Mouse (Mus musculus) liver, adult 2 months (tissue): ENCODE data around the gene Fut2. TPM values are rescaled to one million over a fixed set of nuclear protein-coding genes. Genes with fewer than 3 reads are reported as not detected.

Experiments used
- DNase-seq: peaks from one replicate; pipeline ENCODE4 v3.0.0-alpha.2; 2011; ENCODE audit warnings: low read depth, low spot score; ENCODE audit errors: extremely low read depth
- H3K27ac ChIP-seq: fragments of 200-500 bp; replicated peaks from 2 replicates; pipeline ENCODE4 v1.5.1; 2012; ENCODE audit warnings: low read depth, mild to moderate bottlenecking, control low read depth, inconsistent platforms, low read length; ENCODE audit not compliant: insufficient read depth
- H3K27me3 ChIP-seq: fragments of 200-500 bp; 2 replicates; pipeline ENCODE4 v1.6.1; 2012; ENCODE audit warnings: mild to moderate bottlenecking, moderate library complexity, low read length, inconsistent platforms; ENCODE audit not compliant: control insufficient read depth, insufficient read depth
- H3K36me3 ChIP-seq: fragments of 200-500 bp; 2 replicates; pipeline ENCODE4 v1.6.1; 2012; ENCODE audit warnings: low read length, inconsistent platforms; ENCODE audit not compliant: control insufficient read depth, insufficient read depth
- H3K4me1 ChIP-seq: fragments of 200-500 bp; 2 replicates; pipeline ENCODE4 v1.6.1; 2011; ENCODE audit warnings: low read length; ENCODE audit not compliant: control insufficient read depth, insufficient read depth
- H3K4me3 ChIP-seq: fragments of 200-500 bp; 2 replicates; pipeline ENCODE4 v1.5.1; 2011; ENCODE audit warnings: low read depth, mild to moderate bottlenecking, control low read depth, low read length, moderate library complexity; ENCODE audit not compliant: insufficient read depth
- H3K79me2 ChIP-seq: fragments of 200-500 bp; 2 replicates; pipeline ENCODE4 v1.6.1; 2012; ENCODE audit warnings: inconsistent platforms, mild to moderate bottlenecking, low read length, moderate library complexity; ENCODE audit not compliant: control insufficient read depth, insufficient read depth
- H3K9ac ChIP-seq: fragments of 200-500 bp; 2 replicates; pipeline ENCODE4 v1.6.1; 2012; ENCODE audit warnings: low read depth, mild to moderate bottlenecking, control low read depth, inconsistent platforms, low read length
- CTCF ChIP-seq: fragments of 200-500 bp; IDR thresholded peaks from 2 replicates; pipeline ENCODE4 v1.5.1; 2011; ENCODE audit warnings: low read depth, low read length, control low read depth
- POLR2A ChIP-seq: fragments of 200-500 bp; IDR thresholded peaks from 2 replicates; pipeline ENCODE4 v1.6.1; 2011; ENCODE audit warnings: low read length, control low read depth; ENCODE audit not compliant: insufficient read depth; ENCODE audit errors: extremely low read depth
- WGBS: fragments of 180-500 bp; shearing (Covaris S2); methylation state at CpG from one replicate; pipeline ENCODE4 v1.1.7; 2018; 5-methylcytosine and 5-hydroxymethylcytosine counted together
- polyA plus RNA-seq: library from polyadenylated mRNA; depleted of rRNA; stranded (reverse); fragments of >200 nt; gene quantifications from 2 replicates; pipeline ENCODE4 v1.2.3, GENCODE M21; 2012; rRNA removed
- total RNA-seq: library from RNA; depleted of rRNA; stranded (reverse); fragments of >200 nt; gene quantifications from 2 replicates; pipeline ENCODE4 v1.2.3, GENCODE M21; 2014; rRNA removed

Gene Fut2
- 0.18 TPM in 1 of 2 replicates, not detected in the other for total RNA-seq
- 0.05 and 0.14 TPM in 2 replicates for polyA plus RNA-seq

DNA sequence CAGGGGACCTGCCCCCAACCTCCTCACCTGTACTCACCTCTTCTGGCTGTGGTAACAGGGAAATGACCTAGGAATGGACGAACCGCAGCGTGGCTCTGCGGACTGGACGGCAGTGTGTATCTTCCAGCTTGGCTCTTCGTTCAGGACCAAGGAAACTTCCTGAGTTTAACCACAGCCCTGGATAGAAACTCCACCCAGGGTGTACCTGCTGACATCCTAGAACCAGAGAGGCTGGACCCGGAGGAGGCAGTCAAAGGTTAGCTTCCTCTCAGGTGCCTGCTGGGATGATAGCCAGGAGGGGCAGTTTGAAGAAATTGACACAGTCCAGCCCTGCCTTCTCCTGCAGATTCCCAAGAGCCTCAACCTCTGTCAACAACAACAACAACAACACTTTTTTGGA, at the start of gene Fut2:
Gene Fut2, minus strand, starts transcription at position 234 of the 400 bp plus-strand sequence.
- Histone ChIP-seq H3K4me3 (no peak within 1 kb of the TSS), H3K27ac (no peak within 1 kb of the TSS), H3K79me2 (no peaks in the 10 kb centered on the region), H3K9ac (no peak within 1 kb of the TSS), H3K36me3 (no peaks in the 10 kb centered on the region), H3K27me3 (no peaks in the 10 kb centered on the region), H3K4me1 (no peaks in the 10 kb centered on the region)
- TF ChIP-seq POLR2A, result no peak
- TF ChIP-seq CTCF, result no peak
- DNase-seq, result no peak
- WGBS, result 79% methylated on average over 7 of the region's 7 CpGs

DNA sequence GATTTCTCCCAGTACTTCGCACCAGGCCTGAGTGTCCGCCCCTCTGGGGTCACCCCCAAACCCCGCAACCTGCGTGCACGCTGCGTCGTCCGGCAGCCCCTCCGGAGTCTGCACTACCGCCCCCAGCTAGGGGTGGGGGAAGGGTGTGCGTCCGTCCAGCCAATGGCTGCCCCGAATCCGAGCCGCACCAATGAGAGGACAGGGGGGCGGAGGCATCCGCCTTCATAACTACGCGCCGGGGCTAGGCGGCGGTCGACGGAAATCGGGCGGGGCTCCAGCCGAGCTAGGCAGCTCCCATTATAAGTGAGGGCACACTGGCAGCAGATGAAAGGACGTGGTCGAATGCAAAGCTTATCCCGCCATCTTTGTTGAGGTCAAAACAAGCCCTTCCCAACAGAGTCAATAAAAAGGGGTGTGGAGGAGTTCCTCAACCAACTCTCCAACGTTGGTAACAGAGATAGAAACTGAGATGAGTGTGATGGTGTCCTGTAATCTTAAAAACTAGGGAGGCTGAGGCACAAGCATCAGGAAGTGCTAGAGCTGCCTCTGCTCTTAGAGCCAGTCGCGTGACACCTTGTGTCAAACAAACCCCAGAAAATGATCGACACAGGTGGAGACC, 49.0 kb upstream of the Fut2 start, which contains the start of gene Rpl18:
Gene Rpl18, plus strand, starts transcription at position 368 of the 619 bp plus-strand sequence.
- TF ChIP-seq CTCF, result no peak
- TF ChIP-seq POLR2A, result peak; percentile 90
- Histone ChIP-seq H3K4me3 (peak within 1 kb of the TSS; percentile 93), H3K27me3 (no peaks in the 10 kb centered on the region), H3K27ac (peak within 1 kb of the TSS; percentile 98), H3K36me3 (peaks cover 7% of the 10 kb centered on the region), H3K79me2 (peaks cover 5% of the 10 kb centered on the region; the same call in 1 of the 2 replicates), H3K4me1 (peaks cover 34% of the 10 kb centered on the region), H3K9ac (peak within 1 kb of the TSS; percentile 92)
- 5% methylated on average over 34 of the region's 34 CpGs for WGBS
- DNase-seq, result peak; percentile 92

GRCm38 (mm10) chr7:45714630-45715089, 48.5 kb upstream of the Fut2 start:
- Histone ChIP-seq H3K4me3 (peak overlapping the region; percentile 93), H3K4me1 (peaks cover 35% of the 10 kb centered on the region), H3K79me2 (peaks cover 5% of the 10 kb centered on the region; the same call in 1 of the 2 replicates), H3K27ac (peak overlapping the region; percentile 98), H3K27me3 (no peaks in the 10 kb centered on the region), H3K9ac (peak overlapping the region; percentile 92), H3K36me3 (peaks cover 6% of the 10 kb centered on the region)
- TF ChIP-seq POLR2A (no peak), CTCF (no peak)
- WGBS, result 3% methylated on average over 14 of the region's 14 CpGs
- peak; percentile 76 for DNase-seq

GRCm38 (mm10) chr7:45713881-45714520, 47.8 kb upstream of the Fut2 start:
- H3K36me3 ChIP-seq, result peaks cover 5% of the 10 kb centered on the region; the same call in 1 of the 2 replicates
- TF ChIP-seq POLR2A, result 0 out of 2 replicates have a peak, but pooled peaks have one; percentile 11
- no peak for TF ChIP-seq CTCF
- DNase-seq, result peak; percentile 96
- peak overlapping the region; percentile 93 for H3K4me3 ChIP-seq
- WGBS, result 27% methylated on average over 6 of the region's 6 CpGs
- H3K27ac ChIP-seq, result peak overlapping the region; percentile 98
- H3K27me3 ChIP-seq, result no peaks in the 10 kb centered on the region
- H3K9ac ChIP-seq, result peak overlapping the region; percentile 92
- peaks cover 37% of the 10 kb centered on the region for H3K4me1 ChIP-seq
- H3K79me2 ChIP-seq, result peaks cover 5% of the 10 kb centered on the region; the same call in 1 of the 2 replicates

- Histone ChIP-seq H3K27me3 (no peaks in the 10 kb centered on the region), H3K79me2 (peaks cover 4% of the 10 kb centered on the region; the same call in 1 of the 2 replicates), H3K27ac (peak overlapping the region; percentile 97), H3K9ac (peak overlapping the region; percentile 75), H3K36me3 (peaks cover 11% of the 10 kb centered on the region), H3K4me3 (peak overlapping the region; percentile 50), H3K4me1 (peaks cover 40% of the 10 kb centered on the region)
- DNase-seq, result no peak
- TF ChIP-seq CTCF (no peak), POLR2A (no peak)
- WGBS, result 30% methylated on average over 16 of the region's 16 CpGs
Observed at GRCm38 (mm10) chr7:45713396-45713795, 47.2 kb upstream of the Fut2 start.
